Mouse (Mus musculus): Measurements from ENCODE around the gene Cd276. TPM values are rescaled to one million over a fixed set of nuclear protein-coding genes. Genes with fewer than 3 reads are reported as not detected.

Gene Cd276
- polyA plus RNA-seq, 1 experiment from 2014 or later: 42.8 TPM

- Histone ChIP-seq H3K9me3 (replicated peaks; ENCODE audit: control insufficient read depth, low read length) (no peaks in the 10 kb centered on the region), H3K27me3 (ENCODE audit: control insufficient read depth, insufficient read depth, low read length) (no peaks in the 10 kb centered on the region), H3K36me3 (replicated peaks; ENCODE audit: control insufficient read depth, insufficient read depth, low read depth, low read length) (no peaks in the 10 kb centered on the region; the same call in none of the 2 replicates), H3K27ac (replicated peaks; ENCODE audit: low read depth, low read length) (no peak overlapping the region), H3K4me1 (ENCODE audit: control insufficient read depth, insufficient read depth, low read length) (no peaks in the 10 kb centered on the region), H3K4me3 (ENCODE audit: low read depth, low read length) (no peak overlapping the region), H3K9ac (replicated peaks; ENCODE audit: low read length) (no peak overlapping the region), H3K4me2 (ENCODE audit: low read depth, low read length) (no peak overlapping the region)
- WGBS: 50% methylated on average over 1 of the region's 1 CpGs
- ATAC-seq (replicated peaks; ENCODE audit: insufficient number of reproducible peaks, low FRiP score, low TSS enrichment, low read depth): no peak
- DNase-seq (ENCODE audit: low spot score): peak; percentile 85
Measured at GRCm38 (mm10) chr9:58534766-58535165, 20.5 kb downstream of the Cd276 start.

- Histone ChIP-seq H3K27me3 (ENCODE audit: control insufficient read depth, insufficient read depth, low read length) (no peaks in the 10 kb centered on the region), H3K4me3 (ENCODE audit: low read depth, low read length) (no peak overlapping the region), H3K36me3 (replicated peaks; ENCODE audit: control insufficient read depth, insufficient read depth, low read depth, low read length) (no peaks in the 10 kb centered on the region; the same call in none of the 2 replicates), H3K9me3 (replicated peaks; ENCODE audit: control insufficient read depth, low read length) (no peaks in the 10 kb centered on the region), H3K4me2 (ENCODE audit: low read depth, low read length) (no peak overlapping the region), H3K27ac (replicated peaks; ENCODE audit: low read depth, low read length) (no peak overlapping the region), H3K4me1 (ENCODE audit: control insufficient read depth, insufficient read depth, low read length) (no peaks in the 10 kb centered on the region), H3K9ac (replicated peaks; ENCODE audit: low read length) (no peak overlapping the region)
- no peak for ATAC-seq (replicated peaks; ENCODE audit: insufficient number of reproducible peaks, low FRiP score, low TSS enrichment, low read depth)
- 91% methylated on average over 6 of the region's 6 CpGs for WGBS
- no peak for DNase-seq (ENCODE audit: low spot score)
Measured at GRCm38 (mm10) chr9:58533322-58533721, 21.9 kb downstream of the Cd276 start.

- H3K9ac ChIP-seq (replicated peaks; ENCODE audit: low read length): no peak overlapping the region
- H3K36me3 ChIP-seq (replicated peaks; ENCODE audit: control insufficient read depth, insufficient read depth, low read depth, low read length): no peaks in the 10 kb centered on the region; the same call in none of the 2 replicates
- H3K4me3 ChIP-seq (ENCODE audit: low read depth, low read length): no peak overlapping the region
- ATAC-seq (replicated peaks; ENCODE audit: insufficient number of reproducible peaks, low FRiP score, low TSS enrichment, low read depth): no peak
- no peaks in the 10 kb centered on the region for H3K9me3 ChIP-seq (replicated peaks; ENCODE audit: control insufficient read depth, low read length)
- no peaks in the 10 kb centered on the region for H3K27me3 ChIP-seq (ENCODE audit: control insufficient read depth, insufficient read depth, low read length)
- H3K4me1 ChIP-seq (ENCODE audit: control insufficient read depth, insufficient read depth, low read length): no peaks in the 10 kb centered on the region
- H3K27ac ChIP-seq (replicated peaks; ENCODE audit: low read depth, low read length): no peak overlapping the region
- 84% methylated on average over 4 of the region's 4 CpGs for WGBS
- H3K4me2 ChIP-seq (ENCODE audit: low read depth, low read length): no peak overlapping the region
- no peak for DNase-seq (ENCODE audit: low spot score)
Measured at GRCm38 (mm10) chr9:58532236-58532635, 23.0 kb downstream of the Cd276 start.

GRCm38 (mm10) chr9:58530407-58530806, 24.8 kb downstream of the Cd276 start:
- no peak for ATAC-seq (replicated peaks; ENCODE audit: insufficient number of reproducible peaks, low FRiP score, low TSS enrichment, low read depth)
- H3K4me2 ChIP-seq (ENCODE audit: low read depth, low read length): no peak overlapping the region
- no peaks in the 10 kb centered on the region for H3K27me3 ChIP-seq (ENCODE audit: control insufficient read depth, insufficient read depth, low read length)
- H3K36me3 ChIP-seq (replicated peaks; ENCODE audit: control insufficient read depth, insufficient read depth, low read depth, low read length): no peaks in the 10 kb centered on the region; the same call in none of the 2 replicates
- H3K9me3 ChIP-seq (replicated peaks; ENCODE audit: control insufficient read depth, low read length): no peaks in the 10 kb centered on the region
- no peak overlapping the region for H3K4me3 ChIP-seq (ENCODE audit: low read depth, low read length)
- H3K27ac ChIP-seq (replicated peaks; ENCODE audit: low read depth, low read length): no peak overlapping the region
- no peaks in the 10 kb centered on the region for H3K4me1 ChIP-seq (ENCODE audit: control insufficient read depth, insufficient read depth, low read length)
- no peak overlapping the region for H3K9ac ChIP-seq (replicated peaks; ENCODE audit: low read length)
- 90% methylated on average over 13 of the region's 13 CpGs for WGBS
- no peak for DNase-seq (ENCODE audit: low spot score)

- no peaks in the 10 kb centered on the region for H3K27me3 ChIP-seq (ENCODE audit: control insufficient read depth, insufficient read depth, low read length)
- no peaks in the 10 kb centered on the region for H3K9me3 ChIP-seq (replicated peaks; ENCODE audit: control insufficient read depth, low read length)
- no peak for DNase-seq (ENCODE audit: low spot score)
- WGBS: 81% methylated on average over 4 of the region's 4 CpGs
- no peak overlapping the region for H3K27ac ChIP-seq (replicated peaks; ENCODE audit: low read depth, low read length)
- H3K36me3 ChIP-seq (replicated peaks; ENCODE audit: control insufficient read depth, insufficient read depth, low read depth, low read length): no peaks in the 10 kb centered on the region; the same call in none of the 2 replicates
- no peak overlapping the region for H3K4me2 ChIP-seq (ENCODE audit: low read depth, low read length)
- H3K4me1 ChIP-seq (ENCODE audit: control insufficient read depth, insufficient read depth, low read length): no peaks in the 10 kb centered on the region
- no peak overlapping the region for H3K4me3 ChIP-seq (ENCODE audit: low read depth, low read length)
- ATAC-seq (replicated peaks; ENCODE audit: insufficient number of reproducible peaks, low FRiP score, low TSS enrichment, low read depth): no peak
- H3K9ac ChIP-seq (replicated peaks; ENCODE audit: low read length): no peak overlapping the region
Measured at GRCm38 (mm10) chr9:58527841-58528240, 27.4 kb downstream of the Cd276 start.

GRCm38 (mm10) chr9:58525108-58525507, 30.1 kb downstream of the Cd276 start:
- ATAC-seq (replicated peaks; ENCODE audit: insufficient number of reproducible peaks, low FRiP score, low TSS enrichment, low read depth) (no peak), DNase-seq (ENCODE audit: low spot score) (no peak)
- Histone ChIP-seq H3K4me1 (ENCODE audit: control insufficient read depth, insufficient read depth, low read length) (no peaks in the 10 kb centered on the region), H3K4me2 (ENCODE audit: low read depth, low read length) (no peak overlapping the region), H3K27me3 (ENCODE audit: control insufficient read depth, insufficient read depth, low read length) (no peaks in the 10 kb centered on the region), H3K4me3 (ENCODE audit: low read depth, low read length) (no peak overlapping the region), H3K9ac (replicated peaks; ENCODE audit: low read length) (no peak overlapping the region), H3K27ac (replicated peaks; ENCODE audit: low read depth, low read length) (no peak overlapping the region), H3K36me3 (replicated peaks; ENCODE audit: control insufficient read depth, insufficient read depth, low read depth, low read length) (no peaks in the 10 kb centered on the region; the same call in none of the 2 replicates), H3K9me3 (replicated peaks; ENCODE audit: control insufficient read depth, low read length) (no peaks in the 10 kb centered on the region)
- WGBS: 85% methylated on average over 4 of the region's 4 CpGs

GRCm38 (mm10) chr9:58521883-58522423, 33.3 kb downstream of the Cd276 start:
- Histone ChIP-seq H3K27ac (replicated peaks; ENCODE audit: low read depth, low read length) (no peak overlapping the region), H3K27me3 (ENCODE audit: control insufficient read depth, insufficient read depth, low read length) (no peaks in the 10 kb centered on the region), H3K9ac (replicated peaks; ENCODE audit: low read length) (no peak overlapping the region), H3K4me1 (ENCODE audit: control insufficient read depth, insufficient read depth, low read length) (0 out of 2 replicates have a peak, but pooled peaks cover 2% of the 10 kb centered on the region), H3K9me3 (replicated peaks; ENCODE audit: control insufficient read depth, low read length) (no peaks in the 10 kb centered on the region), H3K4me3 (ENCODE audit: low read depth, low read length) (no peak overlapping the region), H3K4me2 (ENCODE audit: low read depth, low read length) (no peak overlapping the region), H3K36me3 (replicated peaks; ENCODE audit: control insufficient read depth, insufficient read depth, low read depth, low read length) (no peaks in the 10 kb centered on the region)
- ATAC-seq (replicated peaks; ENCODE audit: insufficient number of reproducible peaks, low FRiP score, low TSS enrichment, low read depth) (no peak), DNase-seq (ENCODE audit: low spot score) (no peak)
- WGBS: 52% methylated on average over 4 of the region's 4 CpGs

- Histone ChIP-seq H3K4me3 (ENCODE audit: low read depth, low read length) (no peak overlapping the region), H3K4me2 (ENCODE audit: low read depth, low read length) (no peak overlapping the region), H3K36me3 (replicated peaks; ENCODE audit: control insufficient read depth, insufficient read depth, low read depth, low read length) (no peaks in the 10 kb centered on the region), H3K27me3 (ENCODE audit: control insufficient read depth, insufficient read depth, low read length) (no peaks in the 10 kb centered on the region), H3K27ac (replicated peaks; ENCODE audit: low read depth, low read length) (no peak overlapping the region), H3K9ac (replicated peaks; ENCODE audit: low read length) (no peak overlapping the region), H3K4me1 (ENCODE audit: control insufficient read depth, insufficient read depth, low read length) (0 out of 2 replicates have a peak, but pooled peaks cover 2% of the 10 kb centered on the region), H3K9me3 (replicated peaks; ENCODE audit: control insufficient read depth, low read length) (no peaks in the 10 kb centered on the region)
- 84% methylated on average over 5 of the region's 5 CpGs for WGBS
- no peak for DNase-seq (ENCODE audit: low spot score)
- no peak for ATAC-seq (replicated peaks; ENCODE audit: insufficient number of reproducible peaks, low FRiP score, low TSS enrichment, low read depth)
Measured at GRCm38 (mm10) chr9:58520816-58521581, 34.2 kb downstream of the Cd276 start.

Data from embryonic facial prominence, embryonic 11.5 days (tissue).